Mouse (Mus musculus) cerebellum, adult 11-12 months (tissue): ENCODE results near the gene Ulk3.

ENCODE experiments used
- DNase-seq: peaks from one replicate; pipeline ENCODE4 v3.0.0; 2022

Gene Ulk3

GRCm38 (mm10) chr9:57618854-57619253 lies 29.6 kb downstream of the Ulk3 start:
- no peak for DNase-seq

GRCm38 (mm10) chr9:57620674-57621073 lies 31.4 kb downstream of the Ulk3 start, which contains the start of gene Lman1l:
TSS of gene Lman1l (minus strand) at chr9:57620774.
- no peak for DNase-seq

DNA sequence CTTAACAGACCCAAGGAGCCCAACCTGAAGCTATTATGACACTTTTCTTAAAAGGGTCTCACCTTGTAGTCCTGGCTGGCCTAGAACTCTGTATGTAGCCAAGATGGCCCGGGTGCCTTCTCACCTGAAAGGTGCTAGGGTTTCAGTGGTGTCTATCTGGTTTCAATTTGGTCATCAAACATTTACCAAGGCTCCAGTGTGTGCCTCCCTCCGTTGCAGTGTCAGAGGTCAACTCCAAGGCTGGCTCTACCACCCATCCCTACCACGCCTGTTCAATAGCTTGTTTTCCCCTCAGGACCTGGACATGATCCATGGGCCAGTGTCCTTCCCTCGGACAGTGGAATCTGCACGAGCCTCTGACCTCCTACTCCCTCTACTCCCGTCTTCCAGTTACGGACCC lies 35.0 kb downstream of the Ulk3 start:
- DNase-seq = no peak

DNA sequence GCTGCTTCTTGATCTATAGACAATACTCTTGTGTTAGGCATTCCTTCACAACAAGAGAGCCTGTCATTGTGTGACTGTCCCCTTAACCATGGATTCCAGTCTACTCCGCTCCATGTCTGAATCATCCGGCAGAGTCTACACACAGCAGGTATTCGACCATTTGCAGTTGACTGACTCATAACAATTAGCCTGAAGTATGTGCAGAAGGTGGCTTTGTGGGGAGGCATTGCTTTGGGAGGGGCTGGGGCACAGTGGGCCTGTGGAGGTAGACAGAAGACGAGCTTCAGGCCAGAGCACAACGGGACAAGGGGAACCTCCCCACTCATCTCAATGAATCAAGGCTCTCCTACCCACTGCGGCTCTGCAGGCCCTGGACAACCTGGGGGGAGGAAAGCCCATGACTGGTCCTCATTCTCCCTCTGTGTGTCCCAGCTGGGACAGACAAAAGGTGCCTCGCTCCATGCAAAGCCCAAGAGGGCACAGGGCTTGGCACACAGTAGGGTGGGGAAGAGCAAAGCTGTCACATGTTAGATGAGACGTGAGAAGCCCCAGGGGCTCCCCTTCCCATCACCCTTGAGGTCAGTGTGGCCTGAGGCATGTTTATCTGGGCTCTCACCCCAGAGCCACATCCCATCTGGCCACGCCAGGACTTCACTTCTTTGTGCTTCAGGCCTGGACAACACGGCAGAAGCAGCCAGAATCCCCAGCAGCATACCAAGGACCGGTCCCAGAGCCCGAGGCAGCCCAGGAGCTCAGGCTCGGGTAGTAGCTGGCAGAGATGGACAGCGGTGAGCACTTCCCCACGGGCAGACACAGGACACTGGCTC lies 36.6 kb downstream of the Ulk3 start:
- DNase-seq = peak; percentile 47

GRCm38 (mm10) chr9:57627191-57627590 lies 37.9 kb downstream of the Ulk3 start:
- DNase-seq = no peak

- no peak for DNase-seq
These were observed 38.6 kb downstream of the Ulk3 start for GRCm38 (mm10) chr9:57627892-57628291.

GRCm38 (mm10) chr9:57628717-57629116 lies 39.5 kb downstream of the Ulk3 start:
- no peak for DNase-seq

DNA sequence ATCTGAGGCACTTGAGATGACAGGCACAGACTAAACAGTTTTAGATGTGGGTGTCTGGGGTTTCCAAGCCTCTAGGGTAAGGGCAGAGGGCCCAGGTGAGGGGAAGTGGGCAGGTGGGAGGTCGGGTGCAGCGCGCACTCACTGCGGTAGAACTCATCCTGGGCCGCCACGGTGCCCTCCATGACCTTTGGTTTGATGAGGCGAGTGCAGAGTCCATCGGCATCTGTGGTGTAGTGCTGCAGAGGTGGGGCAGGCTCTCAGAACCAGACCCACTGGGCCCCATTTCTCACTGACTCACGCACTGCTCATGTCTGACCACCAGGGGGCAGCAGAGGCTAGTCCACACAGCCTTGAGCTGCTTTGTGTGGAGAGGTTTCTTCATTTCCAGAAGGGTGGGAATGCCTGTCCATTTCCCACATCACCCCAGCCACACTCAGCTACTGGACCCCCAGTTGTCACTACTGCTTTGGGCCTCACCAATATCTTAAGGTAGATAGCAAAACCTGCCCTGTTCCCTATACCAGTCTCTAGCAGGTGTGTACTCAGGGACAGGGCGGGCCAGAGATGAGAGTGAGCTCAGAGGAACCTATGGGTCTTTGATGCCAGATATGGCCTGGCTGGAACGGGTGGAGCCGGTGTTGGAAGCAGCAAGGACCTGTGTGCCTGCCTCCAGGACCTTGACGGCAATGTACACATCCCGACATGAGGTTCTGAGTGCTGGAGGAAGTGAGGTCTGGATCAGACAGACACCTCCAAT lies 40.0 kb downstream of the Ulk3 start:
- peak; percentile 70 for DNase-seq

DNA sequence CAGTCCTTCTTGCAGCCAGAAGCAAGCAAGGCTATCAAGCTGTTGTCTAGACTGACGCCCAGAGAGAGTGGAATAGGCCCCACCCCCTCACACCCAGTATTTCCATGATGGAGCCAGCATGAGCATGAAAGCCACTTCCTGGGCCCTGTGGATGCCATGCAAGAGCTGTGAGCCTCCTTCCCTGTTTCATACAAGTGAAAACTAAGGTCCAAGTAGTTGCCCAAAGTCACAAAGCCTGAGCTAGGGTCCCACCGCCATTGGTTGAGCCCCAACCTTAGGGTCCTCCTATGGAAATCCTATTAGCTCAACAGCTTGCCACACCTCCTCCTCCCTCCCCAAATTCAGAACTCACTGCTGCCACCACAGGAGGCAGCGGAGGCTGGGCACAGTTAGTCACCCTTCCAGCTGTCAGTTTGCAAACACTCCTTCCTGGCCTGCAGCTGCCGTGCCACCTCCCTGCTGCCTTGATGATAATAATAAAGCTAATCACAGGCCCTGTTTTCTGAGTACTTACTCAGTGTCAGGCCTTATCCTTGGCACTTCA lies 44.3 kb downstream of the Ulk3 start:
- no peak for DNase-seq

DNA sequence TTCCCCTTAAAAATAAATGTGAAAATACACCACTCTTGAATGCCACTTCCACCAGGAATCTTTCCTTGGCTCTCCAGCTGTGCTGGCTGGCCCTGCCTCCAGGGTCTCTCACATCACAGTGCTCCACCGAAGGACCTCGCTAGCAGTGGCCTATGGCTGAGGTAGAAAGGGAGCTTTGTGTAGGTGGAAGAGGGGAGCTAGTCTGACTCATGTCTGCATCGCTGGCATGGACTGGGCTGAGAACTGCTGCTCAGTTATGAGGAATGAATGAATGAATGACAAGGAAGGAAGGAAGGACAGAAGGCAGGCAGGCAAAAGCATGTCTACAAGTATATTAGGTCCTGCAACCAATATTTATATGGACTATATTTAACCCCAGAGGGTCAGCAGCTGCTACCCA lies 48.0 kb downstream of the Ulk3 start:
- no peak for DNase-seq

DNA sequence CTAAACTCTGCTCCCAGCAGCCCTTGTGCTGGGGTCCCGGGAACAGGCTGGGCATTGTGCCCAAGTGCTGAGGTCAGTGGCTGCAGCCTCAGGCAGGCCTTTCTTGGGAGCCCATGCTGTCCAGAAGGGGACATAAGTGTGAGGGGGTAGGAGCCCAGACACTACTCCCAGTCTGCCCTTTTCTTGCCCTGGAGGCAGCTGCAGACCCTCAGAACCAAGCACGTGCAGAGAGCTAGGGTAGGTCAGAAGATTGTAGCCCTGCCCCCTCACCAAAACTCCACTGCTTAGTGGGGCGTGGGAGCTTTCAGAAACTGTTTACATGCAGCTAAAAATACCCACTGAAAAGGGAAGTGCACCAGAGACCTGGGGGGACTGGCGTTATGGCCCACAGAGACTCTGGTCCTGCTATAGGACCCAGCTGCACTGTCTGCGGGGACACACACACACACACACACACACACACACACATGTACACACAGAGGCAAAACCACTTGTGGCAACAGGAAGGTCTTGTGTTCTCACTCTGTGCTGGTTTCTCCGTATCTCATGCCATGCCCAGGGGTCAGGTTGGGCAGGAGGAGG lies 48.6 kb downstream of the Ulk3 start:
- no peak for DNase-seq

GRCm38 (mm10) chr9:57638651-57639459 lies 49.6 kb downstream of the Ulk3 start:
- DNase-seq = no peak

- DNase-seq = no peak
These were observed 50.5 kb downstream of the Ulk3 start for GRCm38 (mm10) chr9:57639661-57640328.

GRCm38 (mm10) chr9:57640384-57640783 lies 51.1 kb downstream of the Ulk3 start:
- no peak for DNase-seq

DNA sequence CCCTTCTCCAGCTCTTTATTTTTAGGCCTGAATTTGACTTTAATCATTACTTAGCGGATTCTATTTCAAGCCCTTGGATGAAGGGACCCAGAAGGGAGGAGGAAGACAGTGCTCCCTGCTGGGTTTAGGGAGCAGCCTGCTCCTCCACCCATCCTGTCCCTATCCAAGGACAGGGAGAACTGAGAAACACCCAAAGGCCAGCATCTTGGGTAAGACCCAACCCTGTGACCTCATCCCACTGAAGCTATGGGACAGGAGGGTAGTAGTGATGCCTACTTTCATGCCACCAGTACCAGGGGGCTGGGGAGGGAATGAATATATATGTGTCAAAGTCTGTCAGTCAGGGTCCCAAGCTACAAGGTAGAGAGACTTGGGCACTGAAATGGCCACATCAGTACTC lies 51.8 kb downstream of the Ulk3 start:
- no peak for DNase-seq

- DNase-seq = no peak
These were observed 52.7 kb downstream of the Ulk3 start for GRCm38 (mm10) chr9:57641775-57642550.

GRCm38 (mm10) chr9:57643169-57643855 lies 54.1 kb downstream of the Ulk3 start:
- no peak for DNase-seq

- DNase-seq = no peak
These were observed 54.6 kb downstream of the Ulk3 start for GRCm38 (mm10) chr9:57643856-57644180.

- no peak for DNase-seq
These were observed 55.2 kb downstream of the Ulk3 start for GRCm38 (mm10) chr9:57644442-57644943.
